Mouse (Mus musculus) bone marrow, adult 2 months (tissue): ENCODE results near the gene B3gntl1. TPM values are rescaled to one million over a fixed set of nuclear protein-coding genes. Genes with fewer than 3 reads are reported as not detected.

Experiments
- H3K27ac ChIP-seq: fragments of 200-500 bp; 2 replicates; pipeline ENCODE4 v1.5.1; 2012; ENCODE audit warnings: low read depth, mild to moderate bottlenecking, control low read depth, inconsistent platforms, low read length; ENCODE audit not compliant: control insufficient read depth, poor library complexity, insufficient read depth
- H3K4me1 ChIP-seq: fragments of 200-500 bp; 2 replicates; pipeline ENCODE4 v1.6.1; 2011; ENCODE audit warnings: low read length; ENCODE audit not compliant: control insufficient read depth, insufficient read depth
- H3K4me3 ChIP-seq: fragments of 200-500 bp; replicated peaks from 2 replicates; pipeline ENCODE3; 2011; ENCODE audit warnings: mild to moderate bottlenecking, low read depth, low read length, control low read depth; ENCODE audit not compliant: control insufficient read depth
- CTCF ChIP-seq: fragments of 200-500 bp; IDR thresholded peaks from 2 replicates; pipeline ENCODE4 v1.5.1; 2011; ENCODE audit warnings: low read length, control low read depth; ENCODE audit not compliant: control insufficient read depth, insufficient read depth
- POLR2A ChIP-seq: fragments of 200-500 bp; IDR thresholded peaks from 2 replicates; pipeline ENCODE4 v1.6.1; 2011; ENCODE audit warnings: low read depth, mild to moderate bottlenecking, control low read depth, low read length, borderline replicate concordance; ENCODE audit not compliant: control insufficient read depth
- polyA plus RNA-seq: library from polyadenylated mRNA; stranded (reverse); fragments of >200 nt; gene quantifications from 2 replicates; pipeline ENCODE4 v1.2.4, GENCODE M21; 2011; ENCODE audit warnings: low replicate concordance; ENCODE audit not compliant: missing spikeins, insufficient read depth, insufficient read length

The B3gntl1 gene
- polyA plus RNA-seq, 1 experiment, result 6.1 TPM

DNA sequence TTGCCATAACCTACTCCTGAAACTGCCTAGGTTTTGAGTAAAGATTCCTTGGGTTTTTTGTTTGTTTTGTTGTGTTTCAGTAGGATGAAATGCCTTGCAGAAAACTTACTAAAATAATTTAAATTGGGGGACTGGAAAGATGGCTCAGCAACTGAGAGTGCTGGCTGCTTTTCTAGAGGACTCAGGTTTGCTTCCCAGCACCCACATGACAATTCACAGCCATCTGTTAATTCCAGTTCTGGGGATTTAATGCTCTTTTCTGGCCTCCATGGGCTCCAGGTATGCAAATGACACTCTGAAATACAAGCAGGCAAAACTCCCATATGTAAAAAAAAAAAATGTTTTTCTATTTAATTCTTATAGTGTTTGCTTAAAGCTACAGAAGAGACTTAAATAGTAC lies 91.1 kb downstream of the B3gntl1 start:
- TF ChIP-seq CTCF (no peak), POLR2A (no peak)
- Histone ChIP-seq H3K4me1 (no peaks in the 10 kb centered on the region), H3K27ac (no peak overlapping the region), H3K4me3 (no peak overlapping the region)

Other genes with a start within 250 kb of the B3gntl1 start
- gene Fn3k, start 238.2 kb downstream of the B3gntl1 start, polyA plus RNA-seq, result 66.5 and 69.0 TPM in 2 replicates
- gene Tbcd, start 221.2 kb downstream of the B3gntl1 start, polyA plus RNA-seq, result 25.2 and 28.4 TPM in 2 replicates
- gene Zfp750, start 153.8 kb downstream of the B3gntl1 start, polyA plus RNA-seq, result not detected in 2 replicates
- 5.4 and 5.5 TPM in 2 replicates for gene Metrnl, start 28.4 kb upstream of the B3gntl1 start, polyA plus RNA-seq
- gene Ptchd3, start 157.1 kb upstream of the B3gntl1 start, polyA plus RNA-seq, result not detected in 2 replicates